Mouse (Mus musculus) heart, adult 18-20 months (tissue): ENCODE measurements around the gene Zfp945. TPM values are rescaled to one million over a fixed set of nuclear protein-coding genes. Genes with fewer than 3 reads are reported as not detected.
"Not testable (repeated sequence)": the region's sequence is repeated elsewhere in the genome, so short reads cannot be mapped to it uniquely, and the experiment has no call there.

Source experiments
- DNase-seq, 2 experiments: peaks; one replicate each; pipeline ENCODE4 v3.0.0; 2021 to 2022; ENCODE audit warnings: mixed read lengths in 1 of 2
- long read RNA-seq, 2 experiments: library from polyadenylated mRNA; stranded (forward); transcript quantifications; one replicate each; pipeline ENCODE4 v2.0.0; 2021
- total RNA-seq, 2 experiments: library from RNA; stranded (reverse); gene quantifications; 2 replicates each; pipeline ENCODE4 v1.2.3; 2021

Gene Zfp945
- total RNA-seq: 1 to 10 TPM; 4.1 to 4.6 TPM
- long read RNA-seq, experiment 1, full-length matches to known transcripts: 7 of 13 reads
- long read RNA-seq, experiment 1, partial matches to known transcripts: 5 of 13 reads
- long read RNA-seq, experiment 1, other reads (novel, unspliced or antisense): 1 of 13 reads
- long read RNA-seq, experiment 2, full-length matches to known transcripts: 2 of 6 reads
- long read RNA-seq, experiment 2, partial matches to known transcripts: 4 of 6 reads
- long read RNA-seq, experiment 2, other reads (novel, unspliced or antisense): 0 of 6 reads

DNA sequence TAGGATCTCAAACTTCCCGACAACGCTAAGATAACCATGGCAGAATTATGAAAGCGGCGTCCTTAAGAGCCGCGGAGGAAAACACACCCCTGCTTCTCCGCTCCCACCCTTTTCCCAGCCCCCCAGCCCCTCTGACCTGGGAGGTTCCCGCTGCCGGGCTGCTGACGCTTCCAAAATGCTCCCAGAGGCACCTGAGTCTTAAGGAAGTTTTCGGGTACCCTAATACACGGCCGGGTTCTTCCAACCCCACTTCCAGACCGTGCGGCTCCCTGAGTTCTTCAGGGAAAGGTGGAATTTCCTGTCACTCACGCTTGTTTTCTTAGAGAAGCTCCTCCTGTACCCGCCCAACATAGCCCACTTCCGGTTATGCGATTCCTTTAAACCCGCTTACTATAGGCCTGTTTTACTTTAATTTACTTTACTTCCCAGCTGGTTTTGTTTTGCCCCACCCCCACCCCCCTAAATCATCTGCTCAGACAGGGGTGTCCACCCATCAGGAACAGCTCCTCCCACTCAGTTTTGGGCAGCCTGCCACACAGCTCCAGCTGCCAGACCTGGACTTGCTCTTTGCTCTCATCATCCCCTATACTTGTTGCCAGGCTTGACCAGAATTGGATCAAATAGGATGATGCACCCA lies at the start of gene Zfp945:
Zfp945 (minus strand) TSS at position 290 of the 637 bp plus-strand sequence.
- peak; percentile 85 to 86 for DNase-seq

DNA sequence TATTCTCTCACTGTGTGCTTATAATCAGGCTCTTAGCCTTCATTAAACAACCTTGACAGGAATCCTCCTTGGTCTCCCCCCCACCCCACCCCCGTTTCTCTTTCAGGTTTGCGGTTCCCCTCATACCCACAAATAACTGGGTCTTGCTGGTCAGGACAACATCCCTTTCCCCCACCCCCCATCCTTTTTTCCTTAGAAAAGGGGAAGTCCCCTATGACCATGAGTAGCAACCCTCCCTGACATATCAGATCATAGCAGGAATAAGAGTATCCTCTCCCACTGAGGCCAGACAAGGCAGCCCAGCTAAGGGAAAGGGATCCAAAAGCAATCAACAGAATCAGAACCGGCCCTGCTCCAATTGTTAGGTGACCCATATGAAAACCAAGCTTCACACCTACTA lies 21.4 kb upstream of the Zfp945 start:
- DNase-seq: no peak

DNA sequence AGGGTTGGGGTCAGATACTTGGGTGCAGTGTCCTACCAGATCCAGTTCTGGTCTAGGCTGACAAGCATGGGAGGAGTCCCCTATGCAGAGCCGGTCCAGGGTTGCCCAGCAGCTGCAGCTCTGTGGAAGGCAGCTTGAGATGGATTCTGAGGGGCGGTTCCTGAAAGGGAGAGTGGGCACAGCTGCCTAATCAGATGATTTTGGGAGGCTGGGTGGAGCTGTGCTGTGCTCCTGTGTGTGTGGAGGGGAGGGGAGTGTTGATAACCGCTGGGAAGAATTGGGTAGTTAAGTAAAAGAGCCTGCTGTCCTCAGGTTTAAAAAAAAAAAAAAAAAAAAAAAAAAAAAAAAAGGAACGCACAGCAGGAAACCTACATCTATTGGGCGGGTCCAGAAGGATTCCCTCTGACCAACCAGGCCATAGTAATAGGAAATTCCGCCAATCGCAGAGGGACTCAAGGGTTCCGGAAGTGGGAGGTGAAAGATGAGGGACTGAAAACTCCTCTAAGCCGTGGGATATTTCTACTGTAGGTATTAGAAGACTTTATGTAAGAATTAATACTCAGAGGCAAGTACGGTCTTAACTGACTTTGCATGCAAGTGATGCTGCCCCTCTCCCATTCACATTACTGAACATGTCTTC lies 17.2 kb upstream of the Zfp945 start:
- no peak for DNase-seq

DNA sequence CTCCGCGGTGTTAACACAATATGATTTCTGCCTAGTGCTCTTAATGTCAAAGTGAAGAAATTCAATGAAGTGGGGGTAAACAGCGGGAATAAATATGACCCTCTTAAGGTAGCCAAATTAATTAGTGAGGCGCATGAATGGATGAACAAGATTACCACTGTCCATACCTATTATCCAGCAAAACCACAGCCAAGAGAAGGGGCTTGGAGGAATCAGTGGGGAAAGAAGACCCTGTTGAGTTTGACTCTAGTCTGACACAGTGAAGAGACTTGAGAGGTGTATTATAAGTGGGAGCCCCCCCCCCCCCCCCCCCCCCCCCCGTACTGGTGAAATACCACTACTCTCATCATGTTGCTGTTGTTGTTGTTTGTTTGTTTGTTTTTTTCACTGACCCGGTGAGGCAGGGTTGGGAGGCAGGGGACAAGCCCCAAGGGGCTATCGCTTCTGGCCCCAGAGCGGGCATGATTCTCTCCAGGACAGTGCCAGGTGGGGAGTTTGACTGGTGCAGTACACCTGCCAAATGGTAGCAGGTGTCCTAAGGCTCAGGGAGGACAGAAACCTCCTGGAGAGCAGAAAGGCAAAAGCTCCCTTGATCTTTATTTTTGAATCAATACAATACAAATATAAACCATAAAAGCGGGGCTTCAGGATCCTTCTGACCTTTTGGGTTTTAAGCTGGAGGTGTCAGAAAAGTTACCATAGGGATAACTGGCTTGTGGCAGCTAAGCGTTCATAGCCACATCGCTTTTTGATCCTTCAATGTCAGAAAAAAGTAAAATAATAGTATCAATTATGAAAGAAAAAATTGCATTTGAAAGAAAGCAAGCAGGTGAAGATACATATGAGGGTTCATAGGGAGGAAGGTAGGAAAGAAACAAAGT lies 10.7 kb upstream of the Zfp945 start:
- no peak for DNase-seq

DNA sequence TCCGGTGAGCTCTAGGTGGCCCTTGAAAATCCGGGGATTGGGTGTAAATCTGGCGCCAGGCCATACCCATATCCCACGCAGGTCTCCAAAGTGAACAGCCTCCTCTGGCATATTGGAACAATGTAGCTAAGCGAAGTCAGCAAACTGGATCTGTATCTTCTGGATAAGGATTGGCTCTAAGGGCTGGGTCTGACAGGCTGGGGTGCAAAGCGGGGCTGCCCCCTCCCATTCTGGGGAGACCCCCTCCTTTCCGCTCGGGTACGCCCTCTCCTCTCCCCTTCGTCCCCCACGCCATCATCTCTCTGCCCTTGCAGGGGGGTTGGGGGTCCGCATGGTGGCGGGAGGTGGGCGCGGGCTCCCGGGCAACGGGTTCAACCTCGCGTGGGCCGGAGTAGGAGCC lies 9.4 kb upstream of the Zfp945 start:
- DNase-seq: no peak

DNA sequence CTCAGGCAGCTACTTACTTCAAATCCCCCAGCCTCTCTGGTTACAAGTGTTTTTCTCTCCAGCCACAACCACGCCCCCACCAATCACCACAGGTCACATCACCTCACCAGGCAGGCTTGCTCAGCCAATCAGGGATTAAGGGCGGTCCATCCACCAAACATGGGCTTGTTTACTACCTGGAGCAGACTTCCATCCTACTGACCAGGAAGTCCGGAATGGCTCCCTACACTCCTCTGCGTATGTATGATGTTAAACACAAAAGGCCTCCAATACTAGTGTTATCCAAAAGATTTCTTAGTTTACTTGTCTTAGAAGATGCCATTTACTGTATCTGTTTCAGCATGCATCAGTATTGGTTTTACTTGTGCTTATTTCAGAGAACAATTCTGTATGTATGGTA lies 8.6 kb upstream of the Zfp945 start:
- not testable (repeated sequence) for DNase-seq

DNA sequence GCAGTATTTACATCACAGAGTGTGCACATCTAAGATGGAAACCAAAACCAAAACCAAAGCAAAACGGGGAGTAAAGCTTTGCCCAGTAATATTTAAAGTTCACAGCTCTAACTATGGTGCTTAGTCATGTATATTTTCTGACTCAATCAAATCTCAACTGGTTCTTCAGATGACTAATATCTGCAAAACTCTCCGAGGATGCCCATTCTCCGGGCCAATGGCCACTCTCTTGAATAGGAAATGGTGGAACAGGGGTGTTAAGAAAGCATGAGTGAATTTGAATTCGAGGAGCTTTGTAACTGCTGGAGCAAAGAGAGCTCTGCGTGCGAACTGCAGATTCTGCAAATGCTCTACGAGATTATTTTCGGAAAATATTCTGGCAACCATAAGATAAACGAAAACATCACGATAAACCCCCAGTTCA lies 501 bp downstream of the Zfp945 start:
- DNase-seq: no peak

DNA sequence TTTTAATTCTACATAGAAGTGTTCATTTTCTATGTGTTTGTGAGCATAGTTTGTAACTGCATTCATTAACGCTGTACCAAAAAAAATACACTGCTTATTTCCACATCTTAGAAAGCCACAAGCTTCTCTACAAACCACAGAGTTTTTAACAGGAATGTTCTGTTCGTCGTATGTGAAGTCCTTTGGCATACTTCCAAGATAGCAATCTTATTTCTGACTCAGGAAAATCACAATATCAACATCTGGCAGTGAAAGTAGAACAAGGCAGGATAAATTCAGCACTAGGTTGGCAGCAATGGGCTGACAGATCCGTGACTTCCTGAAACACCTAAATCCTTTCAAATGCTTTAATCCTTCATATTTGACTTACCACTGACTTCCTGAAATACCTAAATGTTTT lies 45.8 kb downstream of the Zfp945 start:
- DNase-seq: no peak

DNA sequence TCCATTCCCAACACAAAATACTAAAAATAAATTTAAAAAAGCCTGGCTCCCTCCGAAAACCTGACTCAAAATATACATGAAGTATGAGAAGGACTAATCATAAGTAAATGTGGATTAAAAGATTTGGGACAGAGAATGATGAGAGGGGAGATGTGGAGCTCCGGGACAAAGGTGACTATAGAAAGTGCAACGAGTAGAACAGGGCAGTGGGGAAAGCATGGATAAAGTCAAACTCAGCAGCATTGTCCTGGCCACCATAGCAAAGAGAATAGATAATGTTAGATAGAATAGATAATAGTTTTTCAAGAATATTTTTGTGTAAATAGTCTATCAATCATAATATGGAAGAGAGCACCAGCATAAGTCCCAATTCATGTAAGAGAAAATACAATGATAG lies 48.7 kb downstream of the Zfp945 start:
- no peak for DNase-seq

DNA sequence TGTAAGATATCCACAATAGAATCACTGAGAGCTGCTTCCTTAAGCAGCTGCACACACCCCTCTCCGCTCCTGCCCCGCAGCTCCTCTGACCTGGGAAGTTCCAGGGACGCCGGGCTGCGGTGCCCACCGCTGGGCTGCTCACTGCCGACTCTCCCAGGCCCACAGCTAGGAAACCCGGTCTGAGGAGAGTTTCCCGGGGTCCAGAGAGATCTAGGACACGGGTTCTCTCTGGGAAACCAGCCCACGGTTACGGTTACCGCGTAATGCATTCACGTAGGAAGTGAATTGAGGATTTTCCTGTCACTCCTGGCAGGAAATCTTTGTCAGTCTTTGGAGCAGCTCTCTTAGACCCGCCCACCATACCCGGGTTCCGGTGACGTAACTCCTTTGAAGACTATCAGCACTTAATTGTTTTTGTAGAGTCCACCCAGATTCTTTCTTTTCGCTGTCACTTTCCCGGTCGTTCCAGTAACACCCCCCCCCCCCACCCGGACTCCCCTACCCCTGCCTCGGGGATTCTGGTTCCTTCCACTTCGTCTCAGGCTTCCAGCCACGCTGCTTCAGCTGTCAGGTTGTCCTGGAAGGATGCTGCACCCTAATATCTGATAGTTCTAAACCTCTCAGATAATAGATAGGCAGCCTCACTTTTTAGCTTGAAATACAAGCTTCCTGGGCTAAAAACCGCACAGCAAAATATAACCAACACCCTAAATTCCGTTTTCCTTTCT lies 49.3 kb downstream of the Zfp945 start:
- peak; percentile 77 to 80 for DNase-seq

DNA sequence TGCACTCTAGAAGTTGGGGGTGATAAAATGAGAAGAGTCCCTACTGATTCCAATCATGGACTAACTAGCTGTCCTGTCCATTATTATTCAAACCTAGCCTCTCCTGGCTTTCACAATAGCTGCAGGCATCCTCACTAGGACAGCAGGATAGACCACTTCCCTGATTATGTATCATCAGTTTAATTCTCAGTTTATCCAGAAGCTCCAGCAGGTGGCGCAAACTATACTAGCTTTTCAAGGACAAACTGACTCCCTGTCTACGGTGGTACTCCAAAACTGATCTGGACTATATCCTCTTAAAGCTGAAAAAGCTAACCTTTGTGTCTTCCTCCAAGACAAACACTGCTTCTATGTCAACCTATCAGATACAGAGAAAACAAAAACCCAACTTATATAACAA lies 67.2 kb downstream of the Zfp945 start:
- DNase-seq: no peak

Other genes with a start within 250 kb of the Zfp945 start
- not detected for gene Vmn2r113, start 75.8 kb upstream of the Zfp945 start, total RNA-seq
- gene Vmn2r-ps130, start 194.0 kb upstream of the Zfp945 start, total RNA-seq: not detected